Mouse (Mus musculus) liver, embryonic 15.5 days (tissue): ENCODE results near the gene Fignl2. TPM values are rescaled to one million over a fixed set of nuclear protein-coding genes. Genes with fewer than 3 reads are reported as not detected.

Source experiments
- ATAC-seq: fragments of 200-750 bp; cut with Nextera tagmentation; 2 replicates; pipeline ENCODE4 v1.8.0; 2017; ENCODE audit warnings: moderate number of reproducible peaks, mild to moderate bottlenecking, moderate library complexity; ENCODE audit not compliant: insufficient read depth
- H3K27ac ChIP-seq: fragments of 300-500 bp; sonication (generic); replicated peaks from 2 replicates; pipeline ENCODE4 v1.5.1; 2015; ENCODE audit warnings: mild to moderate bottlenecking, inconsistent platforms
- H3K27me3 ChIP-seq: fragments of 300-500 bp; sonication (generic); 2 replicates; pipeline ENCODE4 v1.6.1; 2015; ENCODE audit warnings: mild to moderate bottlenecking, inconsistent platforms
- H3K36me3 ChIP-seq: fragments of 300-500 bp; sonication (generic); replicated peaks from 2 replicates; pipeline ENCODE4 v1.6.1; 2015; ENCODE audit warnings: moderate library complexity, mild to moderate bottlenecking, inconsistent platforms
- H3K4me1 ChIP-seq: fragments of 300-500 bp; sonication (generic); replicated peaks from 2 replicates; pipeline ENCODE4 v1.6.1; 2015; ENCODE audit warnings: inconsistent platforms
- H3K4me2 ChIP-seq: fragments of 300-500 bp; sonication (generic); 2 replicates; pipeline ENCODE4 v1.6.1; 2015; ENCODE audit warnings: moderate library complexity, mild to moderate bottlenecking, inconsistent platforms
- H3K4me3 ChIP-seq: fragments of 300-500 bp; sonication (generic); replicated peaks from 2 replicates; pipeline ENCODE4 v1.5.1; 2015; ENCODE audit warnings: mild to moderate bottlenecking, inconsistent platforms
- H3K9ac ChIP-seq: fragments of 300-500 bp; sonication (generic); 2 replicates; pipeline ENCODE4 v1.6.1; 2015; ENCODE audit warnings: moderate library complexity, mild to moderate bottlenecking, inconsistent platforms
- H3K9me3 ChIP-seq: fragments of 300-500 bp; sonication (generic); replicated peaks from 2 replicates; pipeline ENCODE4 v1.6.1; 2016; ENCODE audit warnings: inconsistent platforms
- WGBS: fragments of 180-500 bp; shearing (Covaris S2); methylation state at CpG from one replicate; pipeline ENCODE4 v1.1.7; 2015; ENCODE audit warnings: mixed read lengths; ENCODE audit not compliant: insufficient replicate concordance; 5-methylcytosine and 5-hydroxymethylcytosine counted together
- polyA plus RNA-seq: library from polyadenylated mRNA; unstranded; fragments of >200 nt; fragmentation: Nextera tagmentation; extraction: Ambion mirVana; gene quantifications from 2 replicates; pipeline ENCODE4 v1.2.1, GENCODE M21; 2015

The Fignl2 gene
- polyA plus RNA-seq, 1 experiment from 2014 or later, result 0.08 TPM

GRCm38 (mm10) chr15:101046527-101047193 lies 31.7 kb downstream of the Fignl2 start:
- Histone ChIP-seq H3K27ac (no peak overlapping the region), H3K9me3 (no peaks in the 10 kb centered on the region)
- WGBS, result under 1% methylated on average over 77 of the region's 77 CpGs

GRCm38 (mm10) chr15:101046039-101046526 lies 32.3 kb downstream of the Fignl2 start:
- Histone ChIP-seq H3K36me3 (no peaks in the 10 kb centered on the region), H3K4me2 (peak overlapping the region; percentile 60), H3K4me3 (peak overlapping the region; percentile 37), H3K27ac (no peak overlapping the region), H3K27me3 (peaks cover 95% of the 10 kb centered on the region), H3K9ac (no peak overlapping the region), H3K4me1 (peaks cover 12% of the 10 kb centered on the region), H3K9me3 (no peaks in the 10 kb centered on the region)
- 3% methylated on average over 43 of the region's 43 CpGs for WGBS
- ATAC-seq, result no peak

More at GRCm38 (mm10) chr15:101046527-101047193, 31.7 kb downstream of the Fignl2 start:
- no peak for ATAC-seq
- H3K4me1 ChIP-seq, result peaks cover 12% of the 10 kb centered on the region
- H3K4me2 ChIP-seq, result peak overlapping the region; percentile 60
- H3K27me3 ChIP-seq, result peaks cover 96% of the 10 kb centered on the region
- no peak overlapping the region for H3K9ac ChIP-seq
- no peaks in the 10 kb centered on the region for H3K36me3 ChIP-seq
- peak overlapping the region; percentile 37 for H3K4me3 ChIP-seq

GRCm38 (mm10) chr15:101044531-101044930 lies 33.8 kb downstream of the Fignl2 start:
- peaks cover 12% of the 10 kb centered on the region for H3K4me1 ChIP-seq
- no peak overlapping the region for H3K4me3 ChIP-seq
- no peak for ATAC-seq
- no peak overlapping the region for H3K4me2 ChIP-seq
- no peaks in the 10 kb centered on the region for H3K9me3 ChIP-seq
- peaks cover 95% of the 10 kb centered on the region for H3K27me3 ChIP-seq
- H3K9ac ChIP-seq, result no peak overlapping the region
- H3K36me3 ChIP-seq, result no peaks in the 10 kb centered on the region
- no peak overlapping the region for H3K27ac ChIP-seq
- 25% methylated on average over 6 of the region's 6 CpGs for WGBS

- Histone ChIP-seq H3K4me3 (no peak overlapping the region), H3K36me3 (no peaks in the 10 kb centered on the region), H3K9ac (no peak overlapping the region), H3K27me3 (peaks cover 94% of the 10 kb centered on the region), H3K9me3 (no peaks in the 10 kb centered on the region), H3K27ac (no peak overlapping the region), H3K4me1 (peaks cover 12% of the 10 kb centered on the region), H3K4me2 (no peak overlapping the region)
- no peak for ATAC-seq
- 17% methylated on average over 6 of the region's 6 CpGs for WGBS
Observed at GRCm38 (mm10) chr15:101042613-101043012, 35.8 kb downstream of the Fignl2 start.

GRCm38 (mm10) chr15:101041966-101042365 lies 36.4 kb downstream of the Fignl2 start:
- no peak overlapping the region for H3K4me2 ChIP-seq
- no peak for ATAC-seq
- H3K27ac ChIP-seq, result no peak overlapping the region
- H3K4me1 ChIP-seq, result peaks cover 10% of the 10 kb centered on the region
- H3K4me3 ChIP-seq, result no peak overlapping the region
- no peaks in the 10 kb centered on the region for H3K36me3 ChIP-seq
- WGBS, result 45% methylated on average over 6 of the region's 6 CpGs
- no peaks in the 10 kb centered on the region for H3K9me3 ChIP-seq
- H3K27me3 ChIP-seq, result peaks cover 88% of the 10 kb centered on the region
- no peak overlapping the region for H3K9ac ChIP-seq

- Histone ChIP-seq H3K36me3 (no peaks in the 10 kb centered on the region), H3K27ac (no peak overlapping the region), H3K27me3 (peaks cover 65% of the 10 kb centered on the region), H3K4me3 (no peak overlapping the region), H3K4me1 (no peaks in the 10 kb centered on the region), H3K4me2 (no peak overlapping the region), H3K9ac (no peak overlapping the region), H3K9me3 (no peaks in the 10 kb centered on the region)
- no peak for ATAC-seq
- 33% methylated on average over 17 of the region's 17 CpGs for WGBS
Observed at GRCm38 (mm10) chr15:101039651-101040050, 38.7 kb downstream of the Fignl2 start.

GRCm38 (mm10) chr15:101028960-101029359 lies 49.4 kb downstream of the Fignl2 start:
- ATAC-seq, result no peak
- Histone ChIP-seq H3K4me1 (no peaks in the 10 kb centered on the region), H3K27ac (no peak overlapping the region), H3K27me3 (peaks cover 27% of the 10 kb centered on the region), H3K4me2 (no peak overlapping the region), H3K9me3 (no peaks in the 10 kb centered on the region), H3K36me3 (no peaks in the 10 kb centered on the region), H3K9ac (no peak overlapping the region), H3K4me3 (no peak overlapping the region)
- WGBS, result 58% methylated on average over 2 of the region's 2 CpGs

- Histone ChIP-seq H3K36me3 (no peaks in the 10 kb centered on the region), H3K9me3 (no peaks in the 10 kb centered on the region)
- no peak for ATAC-seq
Observed at GRCm38 (mm10) chr15:101011352-101011751, 67.0 kb downstream of the Fignl2 start.

GRCm38 (mm10) chr15:101008386-101009010 lies 69.9 kb downstream of the Fignl2 start:
- no peaks in the 10 kb centered on the region for H3K36me3 ChIP-seq
- no peak overlapping the region for H3K4me3 ChIP-seq
- H3K9ac ChIP-seq, result no peak overlapping the region
- WGBS, result 65% methylated on average over 14 of the region's 14 CpGs
- no peak for ATAC-seq
- H3K27me3 ChIP-seq, result peaks cover 16% of the 10 kb centered on the region; the same call in 1 of the 2 replicates
- H3K9me3 ChIP-seq, result no peaks in the 10 kb centered on the region
- H3K4me1 ChIP-seq, result no peaks in the 10 kb centered on the region
- no peak overlapping the region for H3K4me2 ChIP-seq
- no peak overlapping the region for H3K27ac ChIP-seq

More at GRCm38 (mm10) chr15:101011352-101011751, 67.0 kb downstream of the Fignl2 start:
- H3K9ac ChIP-seq, result no peak overlapping the region
- H3K4me3 ChIP-seq, result no peak overlapping the region
- WGBS, result 54% methylated on average over 6 of the region's 6 CpGs
- peaks cover 17% of the 10 kb centered on the region for H3K27me3 ChIP-seq
- no peaks in the 10 kb centered on the region for H3K4me1 ChIP-seq
- no peak overlapping the region for H3K27ac ChIP-seq
- no peak overlapping the region for H3K4me2 ChIP-seq

GRCm38 (mm10) chr15:101007236-101007635 lies 71.1 kb downstream of the Fignl2 start:
- no peaks in the 10 kb centered on the region for H3K36me3 ChIP-seq
- no peak for ATAC-seq

GRCm38 (mm10) chr15:101006251-101007040 lies 71.9 kb downstream of the Fignl2 start:
- Histone ChIP-seq H3K36me3 (no peaks in the 10 kb centered on the region), H3K9me3 (no peaks in the 10 kb centered on the region), H3K27me3 (peaks cover 16% of the 10 kb centered on the region), H3K4me2 (peak overlapping the region; percentile 59), H3K9ac (no peak overlapping the region), H3K4me1 (no peaks in the 10 kb centered on the region), H3K27ac (no peak overlapping the region), H3K4me3 (peak overlapping the region; percentile 28; the same call in 1 of the 2 replicates)
- 11% methylated on average over 14 of the region's 15 CpGs for WGBS
- no peak for ATAC-seq

More at GRCm38 (mm10) chr15:101007236-101007635, 71.1 kb downstream of the Fignl2 start:
- Histone ChIP-seq H3K27me3 (peaks cover 16% of the 10 kb centered on the region), H3K9me3 (no peaks in the 10 kb centered on the region), H3K4me2 (no peak overlapping the region), H3K27ac (no peak overlapping the region), H3K4me1 (no peaks in the 10 kb centered on the region), H3K9ac (no peak overlapping the region), H3K4me3 (no peak overlapping the region)
- WGBS, result 51% methylated on average over 7 of the region's 7 CpGs
